In the genomic region with DNA sequence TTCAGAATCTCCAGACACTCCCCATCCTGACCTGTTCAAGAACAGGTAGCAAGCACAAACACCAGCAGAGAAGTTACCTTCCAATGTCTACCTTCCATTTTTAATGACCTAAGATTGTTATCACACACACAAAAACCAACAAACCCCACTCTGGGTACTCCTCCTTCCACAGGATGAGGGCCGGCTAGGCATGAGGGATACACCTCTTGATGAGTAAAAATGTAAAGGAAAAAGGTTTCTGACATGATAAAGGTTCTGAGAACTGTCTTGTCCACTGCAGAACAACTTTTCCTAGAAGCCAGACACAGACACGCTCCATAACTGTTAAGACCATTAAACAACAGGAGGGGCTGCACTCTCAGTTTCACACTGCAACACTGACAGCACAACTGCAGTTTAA, we compare ENCODE assay signal across 10 mouse cellular contexts. TPM values are rescaled to one million over a fixed set of nuclear protein-coding genes. Genes with fewer than 3 reads are reported as not detected.
DNase-seq lines count a peak whose midpoint lies in the region; ATAC-seq and TF ChIP-seq lines count a peak whose summit lies in the region.
"Had no signal": no experiment of that assay in that cellular context is flagged by ENCODE, and none has a peak within 500 bp of the region (broad histone marks: within the 10 kb centered on the region; RNA-seq: fewer than 3 reads in every experiment).

No protein-coding gene starts in this region.

- no peak overlapping the region for H3K9ac ChIP-seq in kidney, embryonic 15.5 days
- H3K9ac ChIP-seq in embryonic facial prominence, embryonic 13.5 days, result peak overlapping the region; percentile 51; the same call in 1 of the 2 replicates
- H3K9ac ChIP-seq in hindbrain, embryonic 15.5 days, result peak overlapping the region; percentile 16; the same call in 1 of the 2 replicates
- 0 out of 2 replicates have a peak overlapping the region, but pooled peaks have one; percentile 29 for H3K9ac ChIP-seq in midbrain, postnatal 0 days (replicated peaks; ENCODE audit: low read length, poor library complexity, severe bottlenecking)

- no peaks in the 10 kb centered on the region for H3K9me3 ChIP-seq in kidney, embryonic 15.5 days (replicated peaks)
- no peaks in the 10 kb centered on the region for H3K9me3 ChIP-seq in embryonic facial prominence, embryonic 13.5 days
- no peaks in the 10 kb centered on the region for H3K9me3 ChIP-seq in hindbrain, embryonic 15.5 days
- no peaks in the 10 kb centered on the region for H3K9me3 ChIP-seq in midbrain, postnatal 0 days (ENCODE audit: low read length)

- H3K27ac ChIP-seq in kidney, embryonic 15.5 days, result no peak overlapping the region
- no peak overlapping the region for H3K27ac ChIP-seq in embryonic facial prominence, embryonic 13.5 days
- peak overlapping the region; percentile 39; the same call in 1 of the 2 replicates for H3K27ac ChIP-seq in hindbrain, embryonic 15.5 days (replicated peaks)
- H3K27ac ChIP-seq in midbrain, postnatal 0 days (ENCODE audit: low read depth, low read length), result no peak overlapping the region

- no peak for ATAC-seq in kidney, embryonic 15.5 days (replicated peaks; ENCODE audit: low FRiP score)
- ATAC-seq in embryonic facial prominence, embryonic 13.5 days (ENCODE audit: insufficient number of reproducible peaks, insufficient read depth, low FRiP score, low TSS enrichment, low read depth), result no peak
- no peak for ATAC-seq in hindbrain, embryonic 15.5 days (ENCODE audit: low FRiP score, low read depth)
- ATAC-seq in midbrain, postnatal 0 days (ENCODE audit: low FRiP score), result no peak
- ATAC-seq: Patski had no signal

- intact Hi-C loops in left cerebral cortex, postnatal 10 days (cut with DNase I), result loop anchor here (10.0 kb wide), 1 partner anchor 171 kb away; no protein-coding TSS in a partner anchor
- intact Hi-C loops in gastrocnemius, postnatal 36 days (cut with DNase I), result loop anchor here (2.0 kb wide), 1 partner anchor 13 kb away; no protein-coding TSS in a partner anchor

- 59% methylated on average over 2 of the region's 2 CpGs for WGBS in kidney, embryonic 15.5 days
- WGBS in embryonic facial prominence, embryonic 13.5 days, result 69% methylated on average over 2 of the region's 2 CpGs
- 55% methylated on average over 2 of the region's 2 CpGs for WGBS in hindbrain, embryonic 15.5 days
- WGBS in midbrain, postnatal 0 days, result 48% methylated on average over 2 of the region's 2 CpGs

- no peak for TF ChIP-seq CTCF in midbrain, postnatal 0 days (IDR thresholded peaks at IDR 0.05)

- H3K4me1 ChIP-seq in kidney, embryonic 15.5 days, result peaks cover 19% of the 10 kb centered on the region
- peaks cover 15% of the 10 kb centered on the region for H3K4me1 ChIP-seq in embryonic facial prominence, embryonic 13.5 days
- peaks cover 23% of the 10 kb centered on the region for H3K4me1 ChIP-seq in hindbrain, embryonic 15.5 days (replicated peaks)
- H3K4me1 ChIP-seq in midbrain, postnatal 0 days (ENCODE audit: insufficient read depth, low read length), result peaks cover 6% of the 10 kb centered on the region

- 0 out of 2 replicates have a peak overlapping the region, but pooled peaks have one; percentile 8 for H3K4me3 ChIP-seq in kidney, embryonic 15.5 days (replicated peaks)
- H3K4me3 ChIP-seq in embryonic facial prominence, embryonic 13.5 days, result peak overlapping the region; percentile 34
- H3K4me3 ChIP-seq in hindbrain, embryonic 15.5 days, result peak overlapping the region; percentile 64
- peak overlapping the region; percentile 34 for H3K4me3 ChIP-seq in midbrain, postnatal 0 days (ENCODE audit: low read depth, low read length)

- peak overlapping the region; percentile 40 for H3K4me2 ChIP-seq in kidney, embryonic 15.5 days
- peak overlapping the region; percentile 76 for H3K4me2 ChIP-seq in embryonic facial prominence, embryonic 13.5 days
- H3K4me2 ChIP-seq in hindbrain, embryonic 15.5 days, result peak overlapping the region; percentile 67
- H3K4me2 ChIP-seq in midbrain, postnatal 0 days (ENCODE audit: low read depth, low read length, poor library complexity, severe bottlenecking), result peak overlapping the region; percentile 49

- H3K27me3 ChIP-seq in kidney, embryonic 15.5 days, result no peaks in the 10 kb centered on the region
- no peaks in the 10 kb centered on the region for H3K27me3 ChIP-seq in embryonic facial prominence, embryonic 13.5 days
- H3K27me3 ChIP-seq in hindbrain, embryonic 15.5 days, result no peaks in the 10 kb centered on the region
- H3K27me3 ChIP-seq in midbrain, postnatal 0 days (ENCODE audit: insufficient read depth, low read length), result no peaks in the 10 kb centered on the region
- H3K27me3 ChIP-seq: Patski had no signal

- no peaks in the 10 kb centered on the region for H3K36me3 ChIP-seq in kidney, embryonic 15.5 days
- H3K36me3 ChIP-seq in embryonic facial prominence, embryonic 13.5 days, result no peaks in the 10 kb centered on the region
- no peaks in the 10 kb centered on the region for H3K36me3 ChIP-seq in hindbrain, embryonic 15.5 days
- no peaks in the 10 kb centered on the region for H3K36me3 ChIP-seq in midbrain, postnatal 0 days (ENCODE audit: insufficient read depth, low read length)

- no peak for DNase-seq in kidney, adult 11 months
- no peak for DNase-seq in midbrain, postnatal 0 days (ENCODE audit: low spot score)
- no peak for DNase-seq in left cerebral cortex, postnatal 10 days (ENCODE audit: extremely low spot score in 1 of 2, low spot score in 2 of 2)
- DNase-seq in gastrocnemius, postnatal 36 days, result no peak
- DNase-seq in cerebellum, postnatal 36 days, result no peak
- DNase-seq: cerebellum, adult 11 months had no signal

RNA-seq across cellular contexts. Expression of a gene that starts 3.7 kb away (rescaled TPM):
- 8.6 and 12.0 TPM in 2 replicates for polyA plus RNA-seq in kidney, embryonic 15.5 days (2015; fragmentation: Nextera tagmentation; extraction: Ambion mirVana)
- 14.2 and 21.9 TPM in 2 replicates for polyA plus RNA-seq in embryonic facial prominence, embryonic 13.5 days (2015; fragmentation: Nextera tagmentation; extraction: Ambion mirVana)
- 17.5 and 18.4 TPM in 2 replicates for polyA plus RNA-seq in hindbrain, embryonic 15.5 days (2015; fragmentation: Nextera tagmentation; extraction: Ambion mirVana)
- 33.1 and 35.4 TPM in 2 replicates for total RNA-seq in midbrain, postnatal 0 days (2014; rRNA removed)
- polyA plus RNA-seq in midbrain, postnatal 0 days (2015; fragmentation: Nextera tagmentation; extraction: Ambion mirVana), result 7.8 and 8.9 TPM in 2 replicates
- 10 to 100 TPM; 26.9 to 30.3 TPM for total RNA-seq in left cerebral cortex, postnatal 10 days (2021)
- 1 to 10 TPM; 4.1 to 4.7 TPM for total RNA-seq in gastrocnemius, postnatal 36 days (2021)

Comparison
In these comparisons a context has a peak if more than half of its experiments do, and no peak if none do; other contexts are left out.
1. H3K4me3 ChIP-seq: peak in every context shown above with its lines; median percentile 64 in hindbrain, embryonic 15.5 days; 34 in embryonic facial prominence, embryonic 13.5 days; 34 in midbrain, postnatal 0 days; 8 in kidney, embryonic 15.5 days.